Mouse (Mus musculus): ENCODE measurements around the gene Tob2. TPM values are rescaled to one million over a fixed set of nuclear protein-coding genes. Genes with fewer than 3 reads are reported as not detected.

Tob2 gene
- total RNA-seq, 1 experiment from 2014 or later = 27.1 TPM

GRCm38 (mm10) chr15:81869985-81870384, 11.4 kb upstream of the Tob2 start:
- no peak for ATAC-seq (replicated peaks; ENCODE audit: insufficient number of reproducible peaks, low FRiP score, low TSS enrichment, poor library complexity, severe bottlenecking)

- ATAC-seq (replicated peaks; ENCODE audit: insufficient number of reproducible peaks, low FRiP score, low TSS enrichment, poor library complexity, severe bottlenecking) = no peak
Measured at GRCm38 (mm10) chr15:81864238-81864637, 5.6 kb upstream of the Tob2 start.

- ATAC-seq (replicated peaks; ENCODE audit: insufficient number of reproducible peaks, low FRiP score, low TSS enrichment, poor library complexity, severe bottlenecking) = no peak
Measured at GRCm38 (mm10) chr15:81860471-81861135, 2.0 kb upstream of the Tob2 start.

GRCm38 (mm10) chr15:81859330-81860255, 997 bp upstream of the Tob2 start:
- peak; percentile 71 for ATAC-seq (replicated peaks; ENCODE audit: insufficient number of reproducible peaks, low FRiP score, low TSS enrichment, poor library complexity, severe bottlenecking)

- ATAC-seq (replicated peaks; ENCODE audit: insufficient number of reproducible peaks, low FRiP score, low TSS enrichment, poor library complexity, severe bottlenecking) = peak; percentile 62
Measured at GRCm38 (mm10) chr15:81858138-81858516, 469 bp downstream of the Tob2 start.

GRCm38 (mm10) chr15:81857724-81858116, 876 bp downstream of the Tob2 start:
- ATAC-seq (replicated peaks; ENCODE audit: insufficient number of reproducible peaks, low FRiP score, low TSS enrichment, poor library complexity, severe bottlenecking) = no peak

- ATAC-seq (replicated peaks; ENCODE audit: insufficient number of reproducible peaks, low FRiP score, low TSS enrichment, poor library complexity, severe bottlenecking) = no peak
Measured at GRCm38 (mm10) chr15:81856938-81857723, 1.5 kb downstream of the Tob2 start.

- ATAC-seq (replicated peaks; ENCODE audit: insufficient number of reproducible peaks, low FRiP score, low TSS enrichment, poor library complexity, severe bottlenecking) = peak; percentile 78
Measured at GRCm38 (mm10) chr15:81856030-81856790, 2.4 kb downstream of the Tob2 start.

- no peak for ATAC-seq (replicated peaks; ENCODE audit: insufficient number of reproducible peaks, low FRiP score, low TSS enrichment, poor library complexity, severe bottlenecking)
Measured at GRCm38 (mm10) chr15:81853081-81853480, 5.5 kb downstream of the Tob2 start.

GRCm38 (mm10) chr15:81852411-81853000, 6.1 kb downstream of the Tob2 start:
- no peak for ATAC-seq (replicated peaks; ENCODE audit: insufficient number of reproducible peaks, low FRiP score, low TSS enrichment, poor library complexity, severe bottlenecking)

GRCm38 (mm10) chr15:81851375-81851774, 7.2 kb downstream of the Tob2 start:
- 0 out of 2 replicates have a peak, but pooled peaks have one; percentile 29 for ATAC-seq (replicated peaks; ENCODE audit: insufficient number of reproducible peaks, low FRiP score, low TSS enrichment, poor library complexity, severe bottlenecking)

GRCm38 (mm10) chr15:81850718-81851117, 7.9 kb downstream of the Tob2 start:
- ATAC-seq (replicated peaks; ENCODE audit: insufficient number of reproducible peaks, low FRiP score, low TSS enrichment, poor library complexity, severe bottlenecking) = no peak

GRCm38 (mm10) chr15:81849104-81849503, 9.5 kb downstream of the Tob2 start:
- no peak for ATAC-seq (replicated peaks; ENCODE audit: insufficient number of reproducible peaks, low FRiP score, low TSS enrichment, poor library complexity, severe bottlenecking)

GRCm38 (mm10) chr15:81848301-81848700, 10.3 kb downstream of the Tob2 start:
- ATAC-seq (replicated peaks; ENCODE audit: insufficient number of reproducible peaks, low FRiP score, low TSS enrichment, poor library complexity, severe bottlenecking) = peak; percentile 79

GRCm38 (mm10) chr15:81847861-81848260, 10.7 kb downstream of the Tob2 start:
- ATAC-seq (replicated peaks; ENCODE audit: insufficient number of reproducible peaks, low FRiP score, low TSS enrichment, poor library complexity, severe bottlenecking) = no peak

GRCm38 (mm10) chr15:81847161-81847560, 11.4 kb downstream of the Tob2 start:
- no peak for ATAC-seq (replicated peaks; ENCODE audit: insufficient number of reproducible peaks, low FRiP score, low TSS enrichment, poor library complexity, severe bottlenecking)

- no peak for ATAC-seq (replicated peaks; ENCODE audit: insufficient number of reproducible peaks, low FRiP score, low TSS enrichment, poor library complexity, severe bottlenecking)
Measured at GRCm38 (mm10) chr15:81846755-81847154, 11.8 kb downstream of the Tob2 start.

GRCm38 (mm10) chr15:81845724-81846123, 12.9 kb downstream of the Tob2 start:
- ATAC-seq (replicated peaks; ENCODE audit: insufficient number of reproducible peaks, low FRiP score, low TSS enrichment, poor library complexity, severe bottlenecking) = peak; percentile 59

All from monocyte, adult 5-6 weeks (primary cell).